Mouse (Mus musculus) thymus, adult 18-20 months (tissue): ENCODE measurements around the gene Sept10.

ENCODE experiments used
- DNase-seq, 2 experiments: peaks; one replicate each; pipeline ENCODE4 v3.0.0; 2022; ENCODE audit warnings: mixed read lengths in 2 of 2

Gene Sept10

GRCm38 (mm10) chr10:59223301-59223700 lies 1.7 kb upstream of the Sept10 start:
- DNase-seq: no peak

- peak in 1 of 2 experiments; percentile 8 for DNase-seq
Observed at GRCm38 (mm10) chr10:59222271-59223101, 839 bp upstream of the Sept10 start.

DNA sequence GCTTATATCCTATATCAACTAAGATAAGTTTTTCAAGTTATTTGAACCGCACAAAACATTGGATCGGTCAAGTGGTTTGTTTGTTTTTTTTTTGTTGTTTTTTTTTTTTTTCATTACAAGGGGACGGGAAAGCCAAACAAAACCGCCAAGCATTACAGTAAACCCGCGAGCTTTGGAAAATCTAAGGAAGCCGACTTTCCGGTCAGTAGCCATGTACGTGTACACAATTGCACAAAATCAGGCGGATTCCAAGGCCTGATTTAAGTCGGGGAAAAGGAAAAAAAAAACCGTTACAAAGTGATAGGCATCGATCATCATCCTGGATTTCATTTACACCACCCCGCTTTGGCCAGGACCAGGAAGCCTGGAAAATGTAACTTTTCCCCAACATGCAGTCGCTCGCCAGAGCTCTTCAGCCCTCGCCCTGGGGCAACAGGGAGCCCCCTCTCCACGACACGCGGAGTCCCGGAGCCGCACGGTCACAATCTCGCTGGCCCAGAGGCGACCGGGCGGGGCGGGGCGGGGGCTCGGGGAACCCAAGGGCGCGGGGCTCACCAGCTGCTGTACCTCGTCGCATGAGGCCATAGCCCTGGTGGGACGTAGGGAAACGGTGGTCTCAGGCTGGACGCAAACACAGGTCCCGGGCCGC lies 699 bp downstream of the Sept10 start:
- DNase-seq: no peak

- DNase-seq: no peak
Observed at GRCm38 (mm10) chr10:59200011-59200410, 21.6 kb downstream of the Sept10 start.

DNA sequence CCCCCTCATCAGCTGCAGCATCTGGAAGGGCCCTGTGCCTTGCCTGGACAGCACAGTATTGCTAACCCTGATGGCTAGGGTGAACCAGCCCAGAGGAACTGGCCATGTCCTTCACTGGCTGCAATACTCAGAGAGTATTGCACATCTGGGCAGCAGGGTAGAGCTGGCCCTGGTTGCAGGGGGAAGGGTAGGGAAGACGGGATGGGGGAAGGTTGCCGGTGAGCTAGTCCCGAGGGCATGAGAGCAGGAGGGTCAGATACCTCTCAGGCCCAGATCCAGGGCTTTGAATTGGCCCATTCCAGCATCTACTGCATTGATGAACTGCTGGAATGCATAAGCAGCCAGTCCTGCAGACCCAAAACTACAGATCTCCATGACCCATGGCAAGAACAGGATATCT lies 24.9 kb downstream of the Sept10 start:
- no peak for DNase-seq

GRCm38 (mm10) chr10:59194891-59195290 lies 26.8 kb downstream of the Sept10 start:
- DNase-seq: no peak

- DNase-seq: no peak
Observed at GRCm38 (mm10) chr10:59182306-59182705, 39.3 kb downstream of the Sept10 start.

GRCm38 (mm10) chr10:59179620-59180019 lies 42.0 kb downstream of the Sept10 start:
- DNase-seq: no peak

GRCm38 (mm10) chr10:59172539-59172938 lies 49.1 kb downstream of the Sept10 start:
- DNase-seq: no peak

GRCm38 (mm10) chr10:59171042-59171441 lies 50.6 kb downstream of the Sept10 start:
- no peak for DNase-seq

GRCm38 (mm10) chr10:59166104-59166944 lies 55.3 kb downstream of the Sept10 start:
- no peak for DNase-seq

DNA sequence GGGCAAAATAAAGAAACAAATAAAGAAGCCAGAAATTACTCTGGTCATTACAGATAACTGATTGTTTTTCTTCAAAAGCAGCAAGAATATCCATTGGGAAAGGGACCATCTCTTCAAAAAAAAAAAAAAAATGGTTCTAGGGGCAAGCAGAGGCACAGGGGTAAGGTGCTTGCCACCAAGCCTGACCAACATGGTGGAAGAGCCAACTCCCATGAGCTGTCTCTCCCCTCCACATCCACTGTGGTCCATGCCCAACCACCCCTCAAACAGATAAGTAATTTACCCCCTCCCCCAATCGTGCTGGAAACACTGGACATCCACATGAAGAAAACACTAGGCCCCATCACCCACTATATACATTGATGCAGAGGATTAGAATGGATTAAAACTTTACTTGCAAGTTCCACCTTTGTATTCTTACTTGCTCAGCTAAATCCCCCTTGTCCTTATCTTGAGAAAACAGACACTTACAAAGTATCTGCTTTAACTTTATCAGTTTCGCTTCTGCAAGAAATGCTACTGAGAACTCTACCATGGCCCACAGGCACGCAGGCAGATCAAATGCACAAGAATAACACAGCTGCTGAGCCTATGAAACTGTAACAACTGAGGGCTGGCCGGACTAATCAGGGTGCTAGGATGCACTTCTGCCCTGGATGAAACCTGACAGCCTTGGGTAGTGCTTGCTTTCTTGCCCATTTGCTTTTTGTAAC lies 59.3 kb downstream of the Sept10 start:
- DNase-seq: no peak

DNA sequence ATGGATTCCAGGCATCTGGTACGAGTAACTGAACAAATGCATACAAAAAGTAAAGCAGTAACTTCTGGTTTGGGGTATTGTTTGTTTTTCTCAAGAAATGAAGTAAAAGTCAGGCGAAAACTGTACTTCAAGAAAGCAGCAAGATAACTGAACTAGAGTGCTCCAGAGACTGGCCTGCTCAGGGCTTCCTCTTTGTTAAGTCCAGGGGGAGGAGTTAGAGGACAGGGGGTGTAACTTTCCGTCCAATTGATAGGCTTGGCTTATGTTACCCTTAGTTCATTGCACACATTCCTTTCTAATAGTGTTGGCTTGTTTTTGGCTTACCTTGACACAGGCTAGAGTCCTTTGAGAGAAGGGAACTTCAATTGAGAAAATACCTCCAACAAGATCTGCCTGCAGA lies 63.0 kb downstream of the Sept10 start:
- DNase-seq: no peak

GRCm38 (mm10) chr10:59152544-59153081 lies 69.0 kb downstream of the Sept10 start:
- DNase-seq: no peak

DNA sequence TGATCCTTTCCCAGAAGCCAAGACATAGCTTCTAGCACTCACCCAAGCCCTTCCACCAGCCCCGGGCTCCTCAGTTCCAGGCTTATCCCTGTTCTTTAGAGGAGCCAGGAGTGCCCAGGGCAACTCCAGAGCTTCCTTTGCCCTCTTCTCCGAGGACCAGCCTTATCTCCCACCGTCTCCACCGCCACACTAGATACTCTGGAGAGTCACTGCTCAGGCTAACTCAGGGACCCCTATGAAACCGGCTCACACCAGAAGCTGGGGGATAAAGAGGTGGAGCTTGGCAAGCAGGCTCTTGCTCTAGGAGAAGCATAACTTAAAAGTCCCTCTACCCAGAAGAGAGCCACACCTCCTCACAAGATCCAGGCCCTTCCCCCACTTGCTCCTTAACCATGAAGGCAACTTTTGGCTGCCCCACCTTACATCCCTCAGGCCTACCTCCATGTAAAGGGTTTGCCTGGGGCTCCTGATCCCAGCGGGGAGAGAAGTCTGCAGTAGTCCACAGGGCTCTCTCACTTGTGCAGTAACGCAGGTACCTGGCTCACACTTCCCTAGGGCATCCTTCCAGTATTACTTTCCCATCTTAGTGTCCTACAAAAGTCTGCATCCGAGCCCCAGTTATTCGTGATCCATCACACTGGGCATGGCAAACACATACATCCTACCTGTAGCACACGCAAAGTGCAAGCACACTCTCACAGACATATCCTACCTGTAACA lies 70.5 kb downstream of the Sept10 start:
- no peak for DNase-seq

GRCm38 (mm10) chr10:59149956-59150383 lies 71.7 kb downstream of the Sept10 start:
- no peak for DNase-seq

- DNase-seq: no peak
Observed at GRCm38 (mm10) chr10:59133478-59134009, 88.1 kb downstream of the Sept10 start.

DNA sequence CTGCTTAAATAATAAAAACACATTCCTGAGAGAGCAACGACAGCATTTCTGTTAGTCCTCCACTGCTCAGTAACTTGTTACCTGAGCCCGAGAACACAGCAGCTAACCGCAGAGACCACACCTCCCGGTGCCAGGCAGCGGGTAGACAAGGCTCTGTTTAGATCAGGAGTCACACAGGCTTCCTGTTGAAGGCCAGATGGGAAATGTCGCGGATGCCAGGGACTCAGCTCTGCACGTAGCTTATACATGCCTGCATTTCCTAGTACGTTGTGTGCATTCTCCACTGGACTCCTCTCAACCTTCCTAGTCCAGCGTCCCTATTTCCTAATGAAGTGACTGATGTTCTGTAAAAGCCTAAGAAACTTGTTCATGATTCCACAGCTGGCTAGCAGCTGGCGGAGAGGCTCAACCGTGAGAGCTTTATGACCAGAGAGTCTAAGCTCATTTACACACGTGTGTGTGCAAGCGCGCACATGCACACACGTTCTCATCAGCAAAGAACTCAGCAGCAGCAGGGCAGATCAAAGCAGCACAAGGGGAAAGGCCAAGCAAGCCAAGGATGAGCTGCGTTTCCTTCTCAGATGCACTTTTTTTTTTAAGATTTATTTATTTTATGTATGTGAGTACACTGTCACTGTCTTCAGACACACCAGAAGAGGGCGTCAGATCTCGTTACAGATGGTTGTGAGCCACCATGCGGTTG lies 89.6 kb downstream of the Sept10 start:
- DNase-seq: peak; percentile 12 to 24

DNA sequence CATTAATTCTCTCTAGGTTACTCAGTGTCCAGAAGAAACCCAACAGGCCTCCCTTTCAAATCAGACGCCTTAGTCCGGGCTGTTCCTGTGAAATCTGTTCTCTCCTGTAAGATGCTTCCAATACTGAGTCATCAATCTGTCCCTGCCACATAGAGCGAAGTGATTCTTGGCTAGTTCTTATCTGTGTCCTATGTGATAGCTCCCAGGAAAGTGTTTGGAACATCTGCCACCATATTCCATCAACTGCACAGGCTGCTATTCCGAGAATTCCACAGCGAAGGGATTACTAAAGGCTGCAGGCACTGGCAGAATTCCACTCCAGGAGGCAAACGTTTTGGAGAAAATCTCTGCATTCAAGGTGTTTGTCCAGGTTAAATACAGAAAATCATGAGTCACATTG lies 94.0 kb downstream of the Sept10 start:
- DNase-seq: no peak

GRCm38 (mm10) chr10:59125497-59125896 lies 96.2 kb downstream of the Sept10 start:
- DNase-seq: no peak

- DNase-seq: no peak
Observed at GRCm38 (mm10) chr10:59119811-59120210, 101.8 kb downstream of the Sept10 start.
